Mouse (Mus musculus) liver, postnatal 0 days (tissue): Measurements from ENCODE around the gene Gm21775. TPM values are rescaled to one million over a fixed set of nuclear protein-coding genes. Genes with fewer than 3 reads are reported as not detected.
"Not testable (repeated sequence)": the region's sequence is repeated elsewhere in the genome, so short reads cannot be mapped to it uniquely, and the experiment has no call there.

Experiments
- ATAC-seq: fragments of 200-750 bp; cut with Nextera tagmentation; 2 replicates; pipeline ENCODE4 v1.8.0; 2017; ENCODE audit warnings: mild to moderate bottlenecking, moderate library complexity
- DNase-seq: peaks from one replicate; pipeline ENCODE4 v3.0.0-alpha.2; 2016
- H3K27ac ChIP-seq: fragments of 300-500 bp; sonication (generic); 2 replicates; pipeline ENCODE4 v1.5.1; 2014; ENCODE audit warnings: antibody characterized with exemption, moderate library complexity, mild to moderate bottlenecking, low read depth
- H3K27me3 ChIP-seq: fragments of 300-500 bp; sonication (generic); 2 replicates; pipeline ENCODE4 v1.6.1; 2014; ENCODE audit warnings: low read length, control low read depth, mixed read lengths; ENCODE audit not compliant: insufficient read depth
- H3K36me3 ChIP-seq: fragments of 300-500 bp; sonication (generic); replicated peaks from 2 replicates; pipeline ENCODE4 v1.6.1; 2014; ENCODE audit warnings: mild to moderate bottlenecking, control low read depth, low read length, moderate library complexity, mixed read lengths; ENCODE audit not compliant: insufficient read depth
- H3K4me1 ChIP-seq: fragments of 300-500 bp; sonication (generic); 2 replicates; pipeline ENCODE4 v1.6.1; 2014; ENCODE audit warnings: antibody characterized with exemption, mild to moderate bottlenecking, control low read depth; ENCODE audit not compliant: insufficient read depth
- H3K4me2 ChIP-seq: fragments of 300-500 bp; sonication (generic); 2 replicates; pipeline ENCODE4 v1.6.1; 2014; ENCODE audit warnings: low read depth, mild to moderate bottlenecking, low read length, moderate library complexity, mixed read lengths
- H3K4me3 ChIP-seq: fragments of 300-500 bp; sonication (generic); 2 replicates; pipeline ENCODE4 v1.5.1; 2014; ENCODE audit warnings: low read depth, low read length
- H3K9ac ChIP-seq: fragments of 300-500 bp; sonication (generic); replicated peaks from 2 replicates; pipeline ENCODE4 v1.6.1; 2014; ENCODE audit warnings: mild to moderate bottlenecking, moderate library complexity
- H3K9me3 ChIP-seq: fragments of 300-500 bp; sonication (generic); 2 replicates; pipeline ENCODE4 v1.6.1; 2016; ENCODE audit warnings: mild to moderate bottlenecking, control low read depth, low read length, mixed read lengths
- WGBS: fragments of 180-500 bp; shearing (Covaris S2); extraction: QIAGEN DNeasy Blood & Tissue Kit; methylation state at CpG from one replicate; pipeline ENCODE4 v1.1.7; 2014; ENCODE audit not compliant: insufficient replicate concordance; 5-methylcytosine and 5-hydroxymethylcytosine counted together
- polyA plus RNA-seq: library from polyadenylated mRNA; unstranded; fragments of >200 nt; fragmentation: Nextera tagmentation; extraction: Ambion mirVana; gene quantifications from 2 replicates; pipeline ENCODE4 v1.2.1, GENCODE M21; 2015

Gm21775 gene
- not detected in 2 replicates for polyA plus RNA-seq

DNA sequence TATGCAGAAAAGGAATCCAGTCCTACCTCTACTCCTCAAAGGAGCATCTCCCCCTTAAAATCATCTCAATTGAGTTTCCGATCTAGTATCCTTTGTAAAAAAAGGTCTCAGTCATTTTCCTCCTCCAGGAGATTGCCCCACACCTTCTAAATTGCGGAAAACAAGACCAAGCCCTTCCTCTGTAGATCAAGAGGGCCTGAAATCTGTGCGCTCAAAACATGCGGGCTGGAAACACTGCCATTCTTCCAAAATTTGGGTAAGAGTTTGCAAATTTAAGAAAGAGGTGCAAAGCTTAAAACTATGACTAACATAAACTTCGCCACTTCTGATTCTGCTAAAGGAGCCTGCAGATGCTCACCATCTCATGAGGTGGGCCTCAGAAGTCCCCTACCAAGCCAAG, at the start of gene Gm21775:
Gene Gm21775, plus strand, starts transcription at position 301 of the 400 bp plus-strand sequence.
- 67% methylated on average over 2 of the region's 5 CpGs for WGBS
- H3K9ac ChIP-seq, H3K4me3 ChIP-seq, DNase-seq, H3K4me2 ChIP-seq, H3K36me3 ChIP-seq, H3K9me3 ChIP-seq, H3K27me3 ChIP-seq, H3K27ac ChIP-seq, H3K4me1 ChIP-seq, ATAC-seq: not testable (repeated sequence)

DNA sequence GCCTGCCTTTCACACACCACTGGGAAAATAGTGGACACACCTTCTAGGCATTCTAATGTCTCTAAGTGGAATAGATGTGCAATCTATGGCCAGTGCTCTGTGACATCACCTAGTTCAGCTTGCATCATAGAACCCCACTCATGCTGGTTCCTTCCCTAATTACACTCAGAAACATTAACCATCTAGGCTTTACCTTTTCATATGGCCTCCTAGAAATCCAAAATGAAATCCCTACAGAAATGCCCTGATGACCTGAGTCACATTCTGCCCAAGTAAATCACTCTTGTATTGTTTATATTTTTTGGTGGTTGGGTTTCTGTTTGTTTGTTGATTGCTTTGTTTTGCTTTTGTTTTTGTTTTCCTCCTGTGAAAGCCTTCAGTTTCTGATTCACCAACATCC, 17.3 kb upstream of the Gm21775 start, which contains the start of gene Gm20737:
Gene Gm20737, minus strand, starts transcription at position 101 of the 400 bp plus-strand sequence.
- not testable (repeated sequence) for H3K9ac ChIP-seq, H3K4me2 ChIP-seq, DNase-seq, H3K36me3 ChIP-seq, ATAC-seq, H3K27ac ChIP-seq, H3K4me1 ChIP-seq, H3K27me3 ChIP-seq, H3K4me3 ChIP-seq, H3K9me3 ChIP-seq

Other genes with a start within 250 kb of the Gm21775 start
- not detected in 2 replicates for gene Gm20834, start 228.9 kb upstream of the Gm21775 start, polyA plus RNA-seq
- not detected in 2 replicates for gene Gm28510, start 140.7 kb upstream of the Gm21775 start, polyA plus RNA-seq
- gene Gm20737, start 17.4 kb upstream of the Gm21775 start, polyA plus RNA-seq, result not detected in 2 replicates
- not detected in 2 replicates for gene Gm21900, start 62.9 kb downstream of the Gm21775 start, polyA plus RNA-seq
- not detected in 2 replicates for gene Gm20777, start 199.0 kb downstream of the Gm21775 start, polyA plus RNA-seq